ENCODE assay signal across 17 mouse cellular contexts in the genomic region with DNA sequence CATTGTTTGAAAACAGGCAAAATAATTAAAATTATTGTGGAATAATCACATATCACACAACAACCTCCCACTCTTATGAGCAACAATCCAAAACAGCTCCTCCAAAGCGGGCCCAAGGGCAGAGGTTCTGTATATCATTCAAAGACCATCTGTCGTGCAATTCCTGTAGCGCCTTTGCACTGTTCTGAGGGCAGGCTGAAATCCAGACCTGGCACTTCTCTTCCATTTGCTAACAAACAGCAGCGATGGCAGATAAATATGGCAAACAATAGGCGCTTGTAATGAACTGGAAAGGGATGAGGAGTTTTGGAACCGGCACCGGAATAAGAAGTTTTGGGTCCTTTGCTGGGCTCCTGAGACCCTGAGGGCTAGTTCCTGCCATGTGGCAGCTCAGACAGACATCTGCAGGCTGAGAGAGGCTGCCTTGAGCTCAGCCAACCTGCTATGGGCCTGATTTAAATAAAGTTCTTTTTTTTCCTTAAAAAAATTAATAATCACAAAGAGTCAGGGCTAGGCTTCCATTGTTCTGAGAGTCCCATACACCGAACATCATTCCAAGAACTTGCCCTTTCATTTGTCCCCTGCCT.
DNase-seq lines count a peak whose midpoint lies in the region; ATAC-seq and TF ChIP-seq lines count a peak whose summit lies in the region.
"Had no signal": no experiment of that assay in that cellular context is flagged by ENCODE, and none has a peak within 500 bp of the region (broad histone marks: within the 10 kb centered on the region; RNA-seq: fewer than 3 reads in every experiment).

No protein-coding gene starts in this region.

- TF ChIP-seq POLR2A in brain, embryonic 14.5 days (IDR thresholded peaks at IDR 0.05; ENCODE audit: borderline replicate concordance, extremely low read depth, insufficient read depth, insufficient read length, poor library complexity, severe bottlenecking): no peak

- H3K27ac ChIP-seq in forebrain, embryonic 11.5 days (ENCODE audit: low read depth, low read length): no peak overlapping the region
- H3K27ac ChIP-seq in forebrain, embryonic 10.5 days: no peak overlapping the region
- H3K27ac ChIP-seq in forebrain, postnatal 0 days (ENCODE audit: low read depth, low read length): peak overlapping the region; percentile 50
- H3K27ac ChIP-seq in midbrain, embryonic 14.5 days (replicated peaks; ENCODE audit: low read depth, low read length): peak overlapping the region; percentile 70
- H3K27ac ChIP-seq: heart, embryonic 13.5 days; limb, embryonic 13.5 days; liver, embryonic 15.5 days; stomach, embryonic 15.5 days had no signal

- no peak for TF ChIP-seq CTCF in brain, embryonic 14.5 days (IDR thresholded peaks at IDR 0.05; ENCODE audit: borderline replicate concordance, extremely low read depth, insufficient read depth, insufficient read length)
- TF ChIP-seq CTCF in forebrain, postnatal 0 days (IDR thresholded peaks at IDR 0.05; ENCODE audit: low read depth): no peak

- ATAC-seq in forebrain, embryonic 11.5 days (replicated peaks; ENCODE audit: low FRiP score): 0 out of 2 replicates have a peak, but pooled peaks have one; percentile 55
- peak; percentile 40; the same call in 1 of the 2 replicates for ATAC-seq in forebrain, postnatal 0 days
- peak; percentile 78; the same call in 1 of the 2 replicates for ATAC-seq in midbrain, embryonic 14.5 days (ENCODE audit: low FRiP score, low TSS enrichment)
- ATAC-seq: activated CD4-positive, CD25-positive, alpha-beta regulatory T cell, adult 4 months had no signal

- no peaks in the 10 kb centered on the region for H3K9me3 ChIP-seq in forebrain, embryonic 11.5 days (ENCODE audit: control insufficient read depth, low read length)
- no peaks in the 10 kb centered on the region for H3K9me3 ChIP-seq in forebrain, embryonic 10.5 days
- H3K9me3 ChIP-seq in forebrain, postnatal 0 days (ENCODE audit: low read length): no peaks in the 10 kb centered on the region
- no peaks in the 10 kb centered on the region for H3K9me3 ChIP-seq in midbrain, embryonic 14.5 days (ENCODE audit: control insufficient read depth, low read length)
- H3K9me3 ChIP-seq: heart, embryonic 13.5 days; limb, embryonic 13.5 days; liver, embryonic 15.5 days; stomach, embryonic 15.5 days had no signal

- H3K4me1 ChIP-seq in forebrain, embryonic 11.5 days (replicated peaks; ENCODE audit: control insufficient read depth, insufficient read depth, low read length): no peaks in the 10 kb centered on the region
- H3K4me1 ChIP-seq in forebrain, embryonic 10.5 days: 0 out of 2 replicates have a peak, but pooled peaks cover 6% of the 10 kb centered on the region
- no peaks in the 10 kb centered on the region for H3K4me1 ChIP-seq in forebrain, postnatal 0 days (ENCODE audit: insufficient read depth)
- peaks cover 23% of the 10 kb centered on the region for H3K4me1 ChIP-seq in midbrain, embryonic 14.5 days (ENCODE audit: control insufficient read depth, insufficient read depth, low read length)
- H3K4me1 ChIP-seq: limb, embryonic 13.5 days; liver, embryonic 15.5 days; stomach, embryonic 15.5 days had no signal

- H3K36me3 ChIP-seq in forebrain, embryonic 11.5 days (ENCODE audit: control insufficient read depth, insufficient read depth, low read length): no peaks in the 10 kb centered on the region
- no peaks in the 10 kb centered on the region for H3K36me3 ChIP-seq in forebrain, embryonic 10.5 days (replicated peaks)
- no peaks in the 10 kb centered on the region for H3K36me3 ChIP-seq in forebrain, postnatal 0 days (ENCODE audit: insufficient read depth)
- no peaks in the 10 kb centered on the region for H3K36me3 ChIP-seq in midbrain, embryonic 14.5 days (ENCODE audit: control insufficient read depth, insufficient read depth, low read length)
- H3K36me3 ChIP-seq: heart, embryonic 13.5 days; limb, embryonic 13.5 days; liver, embryonic 15.5 days; stomach, embryonic 15.5 days had no signal

- WGBS in forebrain, embryonic 11.5 days: 77% methylated on average over 8 of the region's 8 CpGs
- 82% methylated on average over 8 of the region's 8 CpGs for WGBS in forebrain, embryonic 10.5 days
- WGBS in forebrain, postnatal 0 days: 46% methylated on average over 8 of the region's 8 CpGs
- 31% methylated on average over 8 of the region's 8 CpGs for WGBS in midbrain, embryonic 14.5 days

- no peak overlapping the region for H3K9ac ChIP-seq in forebrain, embryonic 11.5 days (ENCODE audit: low read length)
- H3K9ac ChIP-seq in forebrain, postnatal 0 days: no peak overlapping the region
- no peak overlapping the region for H3K9ac ChIP-seq in midbrain, embryonic 14.5 days (replicated peaks; ENCODE audit: low read length)
- H3K9ac ChIP-seq: heart, embryonic 13.5 days; limb, embryonic 13.5 days; liver, embryonic 15.5 days; stomach, embryonic 15.5 days had no signal

- no peak overlapping the region for H3K4me2 ChIP-seq in forebrain, embryonic 11.5 days (ENCODE audit: low read depth, low read length, severe bottlenecking)
- H3K4me2 ChIP-seq in forebrain, postnatal 0 days (ENCODE audit: low read depth): no peak overlapping the region
- no peak overlapping the region for H3K4me2 ChIP-seq in midbrain, embryonic 14.5 days (ENCODE audit: low read length)
- H3K4me2 ChIP-seq: heart, embryonic 13.5 days; limb, embryonic 13.5 days; liver, embryonic 15.5 days; stomach, embryonic 15.5 days had no signal

- no peak overlapping the region for H3K4me3 ChIP-seq in forebrain, embryonic 11.5 days (ENCODE audit: low read depth, low read length)
- H3K4me3 ChIP-seq in forebrain, embryonic 10.5 days: no peak overlapping the region
- no peak overlapping the region for H3K4me3 ChIP-seq in forebrain, postnatal 0 days (ENCODE audit: low read depth, low read length)
- no peak overlapping the region for H3K4me3 ChIP-seq in midbrain, embryonic 14.5 days (replicated peaks; ENCODE audit: low read depth, low read length)
- H3K4me3 ChIP-seq: heart, embryonic 13.5 days; limb, embryonic 13.5 days; liver, embryonic 15.5 days; stomach, embryonic 15.5 days had no signal

- H3K27me3 ChIP-seq in forebrain, embryonic 11.5 days (ENCODE audit: control insufficient read depth, insufficient read depth, low read length): no peaks in the 10 kb centered on the region
- H3K27me3 ChIP-seq in forebrain, embryonic 10.5 days (ENCODE audit: poor library complexity, severe bottlenecking): peaks cover 3% of the 10 kb centered on the region
- no peaks in the 10 kb centered on the region for H3K27me3 ChIP-seq in forebrain, postnatal 0 days (ENCODE audit: insufficient read depth, low read length)
- H3K27me3 ChIP-seq in midbrain, embryonic 14.5 days (ENCODE audit: control insufficient read depth, insufficient read depth, low read length): no peaks in the 10 kb centered on the region
- H3K27me3 ChIP-seq: heart, embryonic 13.5 days; limb, embryonic 13.5 days; liver, embryonic 15.5 days; stomach, embryonic 15.5 days had no signal

- no peak for DNase-seq in forebrain, embryonic 11.5 days (ENCODE audit: low spot score)
- DNase-seq in forebrain, embryonic 10.5 days (ENCODE audit: extremely low spot score, low spot score): no peak
- peak; percentile 83 for DNase-seq in brain, embryonic 14.5 days (ENCODE audit: low read depth)
- DNase-seq in forebrain, postnatal 0 days: peak; percentile 39
- peak; percentile 62 for DNase-seq in midbrain, embryonic 14.5 days
- DNase-seq in gastrocnemius, adult 18-20 months (ENCODE audit: low spot score): no peak
- DNase-seq in frontal cortex, adult 2 months (ENCODE audit: extremely low spot score in 1 of 2, low spot score in 1 of 2): no peak
- DNase-seq: adrenal gland, postnatal 36 days; kidney, adult 2 months; kidney, postnatal 4 days; lung, postnatal 36 days; spleen, adult 18-20 months had no signal

Comparison
In these comparisons a context has a peak if more than half of its experiments do, and no peak if none do; other contexts are left out.
1. DNase-seq: peak in brain, embryonic 14.5 days (single experiment), forebrain, postnatal 0 days (single experiment) and midbrain, embryonic 14.5 days (single experiment); none in forebrain, embryonic 11.5 days (single experiment), forebrain, embryonic 10.5 days (single experiment), gastrocnemius, adult 18-20 months (single experiment) and frontal cortex, adult 2 months (0 of 2).
2. H3K27ac ChIP-seq: peak in forebrain, postnatal 0 days (single experiment) and midbrain, embryonic 14.5 days (single experiment); none in forebrain, embryonic 11.5 days (single experiment) and forebrain, embryonic 10.5 days (single experiment).
3. Peak in every context shown above with its lines, with median percentiles within 50 percentile points of each other: ATAC-seq.